Mouse (Mus musculus) neural tube, embryonic 11.5 days (tissue): Measurements from ENCODE around the gene Nms. TPM values are rescaled to one million over a fixed set of nuclear protein-coding genes. Genes with fewer than 3 reads are reported as not detected.

Source experiments
- ATAC-seq: fragments of 200-750 bp; cut with Nextera tagmentation; 2 replicates; pipeline ENCODE4 v1.8.0; 2017; ENCODE audit warnings: moderate number of reproducible peaks, mild to moderate bottlenecking, moderate TSS enrichment, moderate library complexity; ENCODE audit not compliant: insufficient read depth, low FRiP score, low TSS enrichment
- DNase-seq: peaks from one replicate; pipeline ENCODE4 v3.0.0-alpha.2; 2015; ENCODE audit warnings: low spot score
- H3K27ac ChIP-seq: fragments of 300-500 bp; sonication (generic); 2 replicates; pipeline ENCODE4 v1.5.1; 2014; ENCODE audit warnings: low read depth, mild to moderate bottlenecking, low read length
- H3K27me3 ChIP-seq: fragments of 300-500 bp; sonication (generic); 2 replicates; pipeline ENCODE4 v1.6.1; 2014; ENCODE audit warnings: mild to moderate bottlenecking, low read length, mixed read lengths; ENCODE audit not compliant: control insufficient read depth, insufficient read depth
- H3K36me3 ChIP-seq: fragments of 300-500 bp; sonication (generic); 2 replicates; pipeline ENCODE4 v1.6.1; 2014; ENCODE audit warnings: mild to moderate bottlenecking, low read length, moderate library complexity, mixed read lengths; ENCODE audit not compliant: control insufficient read depth, insufficient read depth
- H3K4me1 ChIP-seq: fragments of 300-500 bp; sonication (generic); 2 replicates; pipeline ENCODE4 v1.6.1; 2014; ENCODE audit warnings: low read length, mixed read lengths; ENCODE audit not compliant: control insufficient read depth, insufficient read depth
- H3K4me2 ChIP-seq: fragments of 300-500 bp; sonication (generic); 2 replicates; pipeline ENCODE4 v1.6.1; 2014; ENCODE audit warnings: low read depth, mild to moderate bottlenecking, moderate library complexity
- H3K4me3 ChIP-seq: fragments of 300-500 bp; sonication (generic); 2 replicates; pipeline ENCODE4 v1.5.1; 2014; ENCODE audit warnings: low read depth, low read length
- H3K9ac ChIP-seq: fragments of 300-500 bp; sonication (generic); 2 replicates; pipeline ENCODE4 v1.6.1; 2014; ENCODE audit warnings: mild to moderate bottlenecking, low read length
- H3K9me3 ChIP-seq: fragments of 300-500 bp; sonication (generic); 2 replicates; pipeline ENCODE4 v1.6.1; 2016; ENCODE audit warnings: low read length; ENCODE audit not compliant: control insufficient read depth
- WGBS: fragments of 180-500 bp; shearing (Covaris S2); extraction: QIAGEN DNeasy Blood & Tissue Kit; methylation state at CpG from one replicate; pipeline ENCODE4 v1.1.7; 2014; 5-methylcytosine and 5-hydroxymethylcytosine counted together
- polyA plus RNA-seq: library from polyadenylated mRNA; unstranded; fragments of >200 nt; fragmentation: Nextera tagmentation; extraction: Ambion mirVana; gene quantifications from 2 replicates; pipeline ENCODE4 v1.2.1, GENCODE M21; 2014

The Nms gene
- polyA plus RNA-seq, 1 experiment from 2014 or later: 3.4 TPM

GRCm38 (mm10) chr1:38985308-38985707 is 46.4 kb downstream of the Nms start, which contains the start of gene Pdcl3:
Gene Pdcl3 (plus strand): TSS chr1:38985608.
- 84% methylated on average over 3 of the region's 3 CpGs for WGBS
- H3K9me3 ChIP-seq: no peaks in the 10 kb centered on the region
- no peak within 1 kb of the TSS for H3K4me2 ChIP-seq
- ATAC-seq: no peak
- H3K36me3 ChIP-seq: no peaks in the 10 kb centered on the region; the same call in 1 of the 2 replicates
- peaks cover 5% of the 10 kb centered on the region; the same call in 1 of the 2 replicates for H3K4me1 ChIP-seq
- no peak within 1 kb of the TSS for H3K9ac ChIP-seq
- no peak within 1 kb of the TSS for H3K27ac ChIP-seq
- H3K27me3 ChIP-seq: no peaks in the 10 kb centered on the region
- no peak for DNase-seq
- no peak within 1 kb of the TSS for H3K4me3 ChIP-seq

GRCm38 (mm10) chr1:38987080-38987864 is 48.3 kb downstream of the Nms start:
- Histone ChIP-seq H3K36me3 (no peaks in the 10 kb centered on the region; the same call in none of the 2 replicates), H3K4me1 (peaks cover 5% of the 10 kb centered on the region; the same call in 1 of the 2 replicates), H3K27ac (peak overlapping the region; percentile 67; the same call in 1 of the 2 replicates), H3K4me2 (peak overlapping the region; percentile 71), H3K4me3 (peak overlapping the region; percentile 81), H3K9me3 (no peaks in the 10 kb centered on the region), H3K27me3 (no peaks in the 10 kb centered on the region), H3K9ac (peak overlapping the region; percentile 81)
- 7% methylated on average over 38 of the region's 38 CpGs for WGBS
- DNase-seq (peak; percentile 98), ATAC-seq (peak; percentile 97)

DNA sequence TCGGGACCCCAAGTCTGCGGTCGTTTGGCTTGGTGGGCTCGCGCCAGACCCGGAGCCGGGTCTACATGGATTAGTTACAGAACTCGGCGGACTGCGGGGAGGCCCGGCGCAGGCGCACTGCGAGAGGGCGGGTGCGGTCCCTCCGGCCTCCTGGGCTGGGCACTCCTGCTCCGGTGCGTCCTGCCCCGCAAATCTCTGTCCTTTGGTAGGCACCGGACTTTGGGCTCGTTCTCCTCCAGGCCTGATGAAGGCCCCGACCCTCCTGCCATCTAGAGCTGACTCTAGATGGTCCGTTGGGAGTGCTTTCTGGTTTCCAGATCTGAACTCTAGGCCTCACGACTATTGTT is 48.9 kb downstream of the Nms start:
- Histone ChIP-seq H3K4me1 (peaks cover 5% of the 10 kb centered on the region; the same call in 1 of the 2 replicates), H3K9ac (peak overlapping the region; percentile 81), H3K27ac (peak overlapping the region; percentile 67; the same call in 1 of the 2 replicates), H3K4me3 (peak overlapping the region; percentile 81), H3K4me2 (peak overlapping the region; percentile 71), H3K36me3 (no peaks in the 10 kb centered on the region; the same call in none of the 2 replicates), H3K9me3 (no peaks in the 10 kb centered on the region), H3K27me3 (no peaks in the 10 kb centered on the region)
- DNase-seq: no peak
- WGBS: under 1% methylated on average over 25 of the region's 25 CpGs
- ATAC-seq: peak; percentile 79

DNA sequence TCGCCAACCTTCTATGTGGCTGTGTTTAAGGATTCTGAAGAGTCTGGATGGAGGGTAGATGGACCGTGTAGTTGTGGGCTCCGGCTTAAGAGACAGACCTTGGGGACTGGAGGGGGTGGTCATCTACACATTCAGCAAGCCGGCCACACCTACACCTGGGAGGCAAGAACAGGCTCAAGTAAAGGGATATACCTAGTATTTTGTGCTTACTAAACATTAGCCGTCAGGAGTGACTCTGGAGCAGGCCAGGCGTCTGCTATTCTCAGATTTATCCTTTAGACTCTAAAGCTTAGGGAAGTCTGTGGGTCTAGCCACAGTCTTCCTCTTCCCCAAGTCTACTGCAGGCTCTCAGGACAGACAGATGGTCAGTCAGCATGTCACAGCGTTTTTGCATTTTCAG is 49.4 kb downstream of the Nms start:
- ATAC-seq: no peak
- peak overlapping the region; percentile 81 for H3K4me3 ChIP-seq
- peaks cover 5% of the 10 kb centered on the region; the same call in 1 of the 2 replicates for H3K4me1 ChIP-seq
- H3K36me3 ChIP-seq: no peaks in the 10 kb centered on the region; the same call in none of the 2 replicates
- H3K9ac ChIP-seq: peak overlapping the region; percentile 81
- no peaks in the 10 kb centered on the region for H3K27me3 ChIP-seq
- 40% methylated on average over 7 of the region's 7 CpGs for WGBS
- no peak for DNase-seq
- no peak overlapping the region for H3K27ac ChIP-seq
- H3K9me3 ChIP-seq: no peaks in the 10 kb centered on the region
- H3K4me2 ChIP-seq: peak overlapping the region; percentile 71

DNA sequence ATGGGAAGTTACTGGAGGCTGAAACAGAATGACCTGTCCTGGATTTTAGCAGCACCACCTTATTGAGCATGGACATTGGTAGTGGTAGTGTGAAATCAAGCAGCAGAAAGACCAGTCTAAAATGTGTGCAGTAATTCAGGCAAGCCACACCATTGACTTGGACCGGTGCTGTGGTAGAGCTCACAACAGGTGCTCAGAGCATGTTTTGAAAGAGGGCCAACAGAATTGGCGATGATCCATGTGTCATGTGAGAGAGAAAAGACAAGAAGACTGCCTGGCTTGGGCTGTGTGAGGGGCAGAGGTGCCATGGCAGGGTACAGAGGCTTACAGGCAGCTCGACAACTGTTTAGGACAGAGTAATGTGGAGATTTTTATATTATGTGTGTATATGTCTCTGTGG is 53.4 kb downstream of the Nms start:
- ATAC-seq (no peak), DNase-seq (no peak)
- no peak overlapping the region for H3K9ac ChIP-seq
- no peak overlapping the region for H3K4me2 ChIP-seq
- H3K36me3 ChIP-seq: no peaks in the 10 kb centered on the region; the same call in none of the 2 replicates
- peaks cover 5% of the 10 kb centered on the region; the same call in 1 of the 2 replicates for H3K4me1 ChIP-seq
- no peak overlapping the region for H3K27ac ChIP-seq
- WGBS: 98% methylated on average over 3 of the region's 3 CpGs
- H3K4me3 ChIP-seq: no peak overlapping the region
- no peaks in the 10 kb centered on the region for H3K9me3 ChIP-seq
- no peaks in the 10 kb centered on the region for H3K27me3 ChIP-seq

Other genes starting within 250 kb of the Nms start
- 4.8 and 5.4 TPM in 2 replicates for gene Lonrf2, start 102.4 kb upstream of the Nms start, polyA plus RNA-seq
- gene Chst10, start 41.0 kb upstream of the Nms start, polyA plus RNA-seq: 23.7 and 25.3 TPM in 2 replicates
- gene Pdcl3, start 46.5 kb downstream of the Nms start, polyA plus RNA-seq: 147 and 159 TPM in 2 replicates